Comparison of ENCODE assay signal across 39 mouse cellular contexts in genomic region chr19:56921744-56922143, GRCm38 (mm10). TPM values are rescaled to one million over a fixed set of nuclear protein-coding genes. Genes with fewer than 3 reads are reported as not detected.
"Had no signal": no experiment of that assay in that cellular context is flagged by ENCODE, and none has a peak within 500 bp of the region (broad histone marks: within the 10 kb centered on the region; RNA-seq: fewer than 3 reads in every experiment).

No protein-coding gene starts in this region.

- H3K4me1 ChIP-seq: limb, embryonic 10.5 days; limb, embryonic 12.5 days; limb, embryonic 13.5 days; liver, embryonic 12.5 days; liver, embryonic 13.5 days; liver, embryonic 15.5 days; lung, embryonic 15.5 days; megakaryocyte, embryonic 14.5 days; midbrain, embryonic 12.5 days; midbrain, embryonic 15.5 days; neural tube, embryonic 12.5 days; neural tube, embryonic 13.5 days had no signal

- H3K9ac ChIP-seq: limb, embryonic 12.5 days; limb, embryonic 13.5 days; limb, embryonic 15.5 days; liver, embryonic 12.5 days; liver, embryonic 13.5 days; liver, embryonic 14.5 days; liver, embryonic 15.5 days; liver, postnatal 0 days; lung, embryonic 14.5 days; lung, embryonic 15.5 days; midbrain, embryonic 12.5 days; midbrain, embryonic 13.5 days; midbrain, embryonic 15.5 days; neural tube, embryonic 12.5 days; neural tube, embryonic 13.5 days had no signal

- ATAC-seq: liver, embryonic 12.5 days; liver, postnatal 0 days; lung, postnatal 0 days; midbrain, embryonic 13.5 days; midbrain, embryonic 15.5 days; midbrain, embryonic 16.5 days had no signal

- DNase-seq: left cerebral cortex, postnatal 4 days; liver; liver, embryonic 13.5 days; liver, postnatal 0 days; lung, adult 18-20 months; lung, adult 2 months; lung, embryonic 14.5 days; lung, postnatal 10 days; lung, postnatal 14 days; lung, postnatal 4 days; midbrain, embryonic 14.5 days had no signal

- H3K9me3 ChIP-seq: limb, embryonic 10.5 days; limb, embryonic 12.5 days; limb, embryonic 13.5 days; limb, embryonic 15.5 days; liver, embryonic 12.5 days; liver, embryonic 13.5 days; liver, embryonic 15.5 days; lung, embryonic 15.5 days; megakaryocyte, embryonic 14.5 days; midbrain, embryonic 10.5 days; midbrain, embryonic 12.5 days; midbrain, embryonic 13.5 days; midbrain, embryonic 15.5 days; neural tube, embryonic 12.5 days; neural tube, embryonic 13.5 days had no signal

- H3K36me3 ChIP-seq: limb, embryonic 10.5 days; limb, embryonic 12.5 days; limb, embryonic 13.5 days; limb, embryonic 15.5 days; liver, embryonic 12.5 days; liver, embryonic 13.5 days; liver, embryonic 15.5 days; midbrain, embryonic 10.5 days; midbrain, embryonic 12.5 days; midbrain, embryonic 13.5 days; midbrain, embryonic 15.5 days; neural tube, embryonic 12.5 days; neural tube, embryonic 13.5 days had no signal

- H3K4me3 ChIP-seq: limb, embryonic 10.5 days; limb, embryonic 12.5 days; limb, embryonic 13.5 days; limb, embryonic 15.5 days; liver, embryonic 12.5 days; liver, embryonic 13.5 days; liver, embryonic 15.5 days; lung, embryonic 15.5 days; megakaryocyte, embryonic 14.5 days; midbrain, embryonic 10.5 days; midbrain, embryonic 12.5 days; midbrain, embryonic 13.5 days; midbrain, embryonic 15.5 days; myocyte; neural tube, embryonic 12.5 days; neural tube, embryonic 13.5 days had no signal

- H3K27me3 ChIP-seq: limb, embryonic 12.5 days; limb, embryonic 13.5 days; limb, embryonic 15.5 days; liver, embryonic 12.5 days; liver, embryonic 13.5 days; liver, embryonic 15.5 days; lung, embryonic 15.5 days; midbrain, embryonic 12.5 days; midbrain, embryonic 13.5 days; midbrain, embryonic 15.5 days; neural tube, embryonic 12.5 days; neural tube, embryonic 13.5 days had no signal

- H3K27ac ChIP-seq: limb, embryonic 10.5 days; limb, embryonic 12.5 days; limb, embryonic 13.5 days; limb, embryonic 15.5 days; liver, embryonic 12.5 days; liver, embryonic 13.5 days; liver, embryonic 14.5 days; liver, embryonic 15.5 days; lung, embryonic 15.5 days; macrophage; midbrain, embryonic 10.5 days; midbrain, embryonic 12.5 days; midbrain, embryonic 13.5 days; midbrain, embryonic 15.5 days; neural tube, embryonic 12.5 days; neural tube, embryonic 13.5 days had no signal

- H3K4me2 ChIP-seq: limb, embryonic 12.5 days; limb, embryonic 13.5 days; limb, embryonic 15.5 days; liver, embryonic 11.5 days; liver, embryonic 12.5 days; liver, embryonic 13.5 days; liver, embryonic 15.5 days; lung, embryonic 14.5 days; lung, embryonic 15.5 days; midbrain, embryonic 11.5 days; midbrain, embryonic 12.5 days; midbrain, embryonic 13.5 days; midbrain, embryonic 15.5 days; neural tube, embryonic 12.5 days; neural tube, embryonic 13.5 days had no signal

RNA-seq across cellular contexts. Expression of gene Vwa2, which starts 47.7 kb away (rescaled TPM):
- total RNA-seq: left cerebral cortex, postnatal 25 days; left cerebral cortex, postnatal 36 days; liver, adult 2 months; megakaryocyte progenitor cell, adult 5-6 weeks; megakaryocyte, adult 5-6 weeks; megakaryocyte-erythroid progenitor cell, adult 5-6 weeks; monocyte, adult 5-6 weeks had no signal
- polyA plus RNA-seq: liver, adult 2 months; liver, embryonic 13.5 days; liver, embryonic 15.5 days; liver, postnatal 0 days; macrophage had no signal
